Mouse (Mus musculus) myocyte (in vitro differentiated cells): ENCODE data around the gene Dtx1. TPM values are rescaled to one million over a fixed set of nuclear protein-coding genes. Genes with fewer than 3 reads are reported as not detected.

Source experiments
- H3K27me3 ChIP-seq: one replicate; pipeline ENCODE4 v1.6.1; 2011; ENCODE audit not compliant: control insufficient read depth, insufficient read depth, insufficient read length
- H3K36me3 ChIP-seq: one replicate; pipeline ENCODE4 v1.6.1; 2011; ENCODE audit not compliant: control insufficient read depth, insufficient read depth
- H3K4me2 ChIP-seq: one replicate; pipeline ENCODE4 v1.6.1; 2011; ENCODE audit warnings: low read depth, control low read depth
- H3K4me3 ChIP-seq: one replicate; pipeline ENCODE4 v1.5.1; 2011; ENCODE audit warnings: mild to moderate bottlenecking, control low read depth, moderate library complexity
- H3K79me2 ChIP-seq: one replicate; pipeline ENCODE4 v1.6.1; 2011; ENCODE audit not compliant: control insufficient read depth, insufficient read depth
- H3ac ChIP-seq: one replicate; pipeline ENCODE4 v1.6.1; 2011; ENCODE audit not compliant: control insufficient read depth, insufficient read length
- CEBPB ChIP-seq: IDR thresholded peaks from 2 replicates; pipeline ENCODE4 v1.6.1; 2011; ENCODE audit warnings: mild to moderate bottlenecking, moderate library complexity; ENCODE audit not compliant: poor library complexity, insufficient read depth, severe bottlenecking
- E2F4 ChIP-seq: IDR thresholded peaks from one replicate; pipeline ENCODE4 v1.6.1; 2011; ENCODE audit warnings: mild to moderate bottlenecking, control low read depth, moderate library complexity; ENCODE audit not compliant: insufficient read depth
- MAX ChIP-seq: IDR thresholded peaks from one replicate; pipeline ENCODE4 v1.6.1; 2011; ENCODE audit warnings: low read depth, mild to moderate bottlenecking, control low read depth
- MYOD1 ChIP-seq, 3 experiments: IDR thresholded peaks; one replicate each; pipeline ENCODE4 v1.6.1; 2011; ENCODE audit warnings: control low read depth in 2 of 3, low read depth in 2 of 3, mild to moderate bottlenecking in 2 of 3, moderate library complexity in 1 of 3; ENCODE audit not compliant: insufficient read length in 2 of 3, control insufficient read depth in 1 of 3
- MYOG ChIP-seq, 3 experiments: IDR thresholded peaks; one replicate each; pipeline ENCODE4 v1.6.1; 2011; ENCODE audit warnings: control low read depth in 2 of 3, low read depth in 2 of 3, mild to moderate bottlenecking in 2 of 3; ENCODE audit not compliant: insufficient read length in 2 of 3, control insufficient read depth in 1 of 3, insufficient read depth in 1 of 3
- POLR2A ChIP-seq: IDR thresholded peaks from one replicate; pipeline ENCODE4 v1.6.1; 2011; ENCODE audit warnings: low read depth, mild to moderate bottlenecking, control low read depth, moderate library complexity; ENCODE audit not compliant: insufficient read length
- POLR2AphosphoS2 ChIP-seq: IDR thresholded peaks from one replicate; pipeline ENCODE4 v1.6.1; 2011; ENCODE audit warnings: low read depth, control low read depth; ENCODE audit not compliant: insufficient read length
- REST ChIP-seq: IDR thresholded peaks from one replicate; pipeline ENCODE4 v1.6.1; 2011; ENCODE audit warnings: mild to moderate bottlenecking, control low read depth, moderate library complexity; ENCODE audit not compliant: insufficient read depth, insufficient read length
- SRF ChIP-seq: IDR thresholded peaks from one replicate; pipeline ENCODE4 v1.6.1; 2011; ENCODE audit warnings: low read depth; ENCODE audit not compliant: control insufficient read depth, insufficient read length
- TCF12 ChIP-seq: IDR thresholded peaks from one replicate; pipeline ENCODE4 v1.6.1; 2011; ENCODE audit warnings: mild to moderate bottlenecking, control low read depth; ENCODE audit not compliant: poor library complexity, insufficient read depth, severe bottlenecking
- TCF3 ChIP-seq: IDR thresholded peaks from one replicate; pipeline ENCODE4 v1.6.1; 2011; ENCODE audit warnings: low read depth, control low read depth; ENCODE audit not compliant: insufficient read length
- USF1 ChIP-seq: IDR thresholded peaks from one replicate; pipeline ENCODE4 v1.6.1; 2011; ENCODE audit warnings: low read depth, mild to moderate bottlenecking, control low read depth, moderate library complexity
- polyA plus RNA-seq: library from polyadenylated mRNA; unstranded; fragments of >200 nt; fragmentation: generic; extraction: Trizol; gene quantifications from one replicate; pipeline ENCODE4 v1.2.1, GENCODE M21; 2012; ENCODE audit warnings: missing spikeins

Dtx1 gene
- polyA plus RNA-seq, 1 experiment = not detected

GRCm38 (mm10) chr5:120664888-120665287 lies 46.8 kb downstream of the Dtx1 start:
- Histone ChIP-seq H3K27me3 (peaks cover 45% of the 10 kb centered on the region), H3K79me2 (no peaks in the 10 kb centered on the region), H3K4me2 (no peak overlapping the region), H3ac (no peak overlapping the region), H3K4me3 (no peak overlapping the region), H3K36me3 (no peaks in the 10 kb centered on the region)
- TF ChIP-seq REST (no peak), MAX (no peak), E2F4 (no peak), POLR2AphosphoS2 (no peak), POLR2A (no peak), CEBPB (no peak), SRF (no peak), TCF12 (no peak), MYOG (IDR thresholded peaks at IDR 0.05; ENCODE audit: control insufficient read depth in 1 of 3, insufficient read depth in 1 of 3, insufficient read length in 2 of 3, low read depth in 2 of 3) (no peak), USF1 (no peak), MYOD1 (IDR thresholded peaks at IDR 0.05; ENCODE audit: control insufficient read depth in 1 of 3, insufficient read length in 2 of 3, low read depth in 2 of 3) (no peak), TCF3 (no peak)

- Histone ChIP-seq H3K27me3 (peaks cover 66% of the 10 kb centered on the region), H3K4me3 (no peak overlapping the region), H3ac (no peak overlapping the region), H3K4me2 (no peak overlapping the region), H3K79me2 (no peaks in the 10 kb centered on the region), H3K36me3 (no peaks in the 10 kb centered on the region)
- TF ChIP-seq SRF (no peak), POLR2AphosphoS2 (no peak), MAX (no peak), REST (no peak), USF1 (no peak), MYOG (IDR thresholded peaks at IDR 0.05; ENCODE audit: control insufficient read depth in 1 of 3, insufficient read depth in 1 of 3, insufficient read length in 2 of 3, low read depth in 2 of 3) (no peak), MYOD1 (IDR thresholded peaks at IDR 0.05; ENCODE audit: control insufficient read depth in 1 of 3, insufficient read length in 2 of 3, low read depth in 2 of 3) (no peak), TCF3 (no peak), CEBPB (no peak), POLR2A (no peak), E2F4 (no peak), TCF12 (no peak)
Observed at GRCm38 (mm10) chr5:120660816-120661215, 50.9 kb downstream of the Dtx1 start.

GRCm38 (mm10) chr5:120656281-120656751 lies 55.4 kb downstream of the Dtx1 start:
- no peaks in the 10 kb centered on the region for H3K36me3 ChIP-seq

GRCm38 (mm10) chr5:120653873-120654272 lies 57.9 kb downstream of the Dtx1 start:
- no peak for TF ChIP-seq POLR2A
- TF ChIP-seq MYOG (IDR thresholded peaks at IDR 0.05; ENCODE audit: control insufficient read depth in 1 of 3, insufficient read depth in 1 of 3, insufficient read length in 2 of 3, low read depth in 2 of 3) = no peak
- no peak for TF ChIP-seq MYOD1 (IDR thresholded peaks at IDR 0.05; ENCODE audit: control insufficient read depth in 1 of 3, insufficient read length in 2 of 3, low read depth in 2 of 3)
- TF ChIP-seq REST = no peak
- no peak for TF ChIP-seq USF1
- TF ChIP-seq TCF3 = no peak
- TF ChIP-seq E2F4 = no peak
- TF ChIP-seq SRF = no peak
- no peak for TF ChIP-seq CEBPB
- no peak for TF ChIP-seq TCF12
- TF ChIP-seq POLR2AphosphoS2 = no peak
- TF ChIP-seq MAX = no peak
- Histone ChIP-seq H3K4me3 (no peak overlapping the region), H3K79me2 (no peaks in the 10 kb centered on the region), H3K27me3 (peaks cover 71% of the 10 kb centered on the region), H3ac (no peak overlapping the region), H3K4me2 (no peak overlapping the region), H3K36me3 (no peaks in the 10 kb centered on the region)

More at GRCm38 (mm10) chr5:120656281-120656751, 55.4 kb downstream of the Dtx1 start:
- no peak overlapping the region for H3K4me3 ChIP-seq
- TF ChIP-seq USF1 (no peak), POLR2A (no peak), REST (no peak)
- no peaks in the 10 kb centered on the region for H3K79me2 ChIP-seq
- no peak overlapping the region for H3K4me2 ChIP-seq
- no peak overlapping the region for H3ac ChIP-seq
- H3K27me3 ChIP-seq = peaks cover 59% of the 10 kb centered on the region
